Mouse (Mus musculus) bone marrow, adult 2 months (tissue): ENCODE results near the gene Gm3558. TPM values are rescaled to one million over a fixed set of nuclear protein-coding genes. Genes with fewer than 3 reads are reported as not detected.
"Not testable (repeated sequence)": the region's sequence is repeated elsewhere in the genome, so short reads cannot be mapped to it uniquely, and the experiment has no call there.

Experiments
- H3K27ac ChIP-seq: fragments of 200-500 bp; 2 replicates; pipeline ENCODE4 v1.5.1; 2012; ENCODE audit warnings: low read depth, mild to moderate bottlenecking, control low read depth, inconsistent platforms, low read length; ENCODE audit not compliant: control insufficient read depth, poor library complexity, insufficient read depth
- H3K4me1 ChIP-seq: fragments of 200-500 bp; 2 replicates; pipeline ENCODE4 v1.6.1; 2011; ENCODE audit warnings: low read length; ENCODE audit not compliant: control insufficient read depth, insufficient read depth
- H3K4me3 ChIP-seq: fragments of 200-500 bp; replicated peaks from 2 replicates; pipeline ENCODE3; 2011; ENCODE audit warnings: mild to moderate bottlenecking, low read depth, low read length, control low read depth; ENCODE audit not compliant: control insufficient read depth
- WGBS: fragments of 180-500 bp; shearing (Covaris S2); methylation state at CpG from one replicate; pipeline ENCODE4 v1.1.7; 2018; 5-methylcytosine and 5-hydroxymethylcytosine counted together
- polyA plus RNA-seq: library from polyadenylated mRNA; stranded (reverse); fragments of >200 nt; gene quantifications from 2 replicates; pipeline ENCODE4 v1.2.4, GENCODE M21; 2011; ENCODE audit warnings: low replicate concordance; ENCODE audit not compliant: missing spikeins, insufficient read depth, insufficient read length

Gm3558 gene
- not detected in 2 replicates for polyA plus RNA-seq

GRCm38 (mm10) chr14:7568382-7568781, at the start of gene Gm3558:
Gm3558 (minus strand) TSS chr14:7568566.
- 0% methylated on average over 3 of the region's 34 CpGs for WGBS
- not testable (repeated sequence) for H3K27ac ChIP-seq, H3K4me1 ChIP-seq, H3K4me3 ChIP-seq

- not testable (repeated sequence) for H3K27ac ChIP-seq, H3K4me1 ChIP-seq, H3K4me3 ChIP-seq
- no CpG with 5 or more reads among the region's 2 CpGs for WGBS
These were observed 27.1 kb upstream of the Gm3558 start, which contains the start of gene Gm10338 for GRCm38 (mm10) chr14:7595492-7595891. Gm10338 (minus strand) TSS chr14:7595592.

GRCm38 (mm10) chr14:7567890-7568289, 476 bp downstream of the Gm3558 start:
- H3K4me1 ChIP-seq, H3K27ac ChIP-seq, H3K4me3 ChIP-seq: not testable (repeated sequence)
- WGBS: 2% methylated on average over 19 of the region's 27 CpGs

- 6% methylated on average over 8 of the region's 9 CpGs for WGBS
- not testable (repeated sequence) for H3K4me3 ChIP-seq, H3K27ac ChIP-seq, H3K4me1 ChIP-seq
These were observed 1.1 kb downstream of the Gm3558 start for GRCm38 (mm10) chr14:7567266-7567665.

Other genes starting within 250 kb of the Gm3558 start
- gene Gm5797, start 236.2 kb downstream of the Gm3558 start, polyA plus RNA-seq: not detected in 2 replicates
- gene Gm8374, start 203.4 kb downstream of the Gm3558 start, polyA plus RNA-seq: not detected in 2 replicates
- gene Gm3755, start 117.6 kb downstream of the Gm3558 start, polyA plus RNA-seq: not detected in 2 replicates
- not detected in 2 replicates for gene Gm3752, start 84.8 kb downstream of the Gm3558 start, polyA plus RNA-seq
- not detected in 2 replicates for gene Gm10338, start 27.0 kb upstream of the Gm3558 start, polyA plus RNA-seq
- not detected in 2 replicates for gene Gm10128, start 75.4 kb upstream of the Gm3558 start, polyA plus RNA-seq
- gene Gm26661, start 223.0 kb upstream of the Gm3558 start, polyA plus RNA-seq: not detected in 2 replicates
- gene Flnb, start 249.4 kb upstream of the Gm3558 start, polyA plus RNA-seq: 2.9 and 5.4 TPM in 2 replicates